Mouse (Mus musculus) forebrain, postnatal 0 days (tissue): Measurements from ENCODE around the gene Nfib. TPM values are rescaled to one million over a fixed set of nuclear protein-coding genes. Genes with fewer than 3 reads are reported as not detected.

Experiments used
- ATAC-seq: fragments of 200-750 bp; cut with Nextera tagmentation; 2 replicates; pipeline ENCODE4 v1.8.0; 2017; ENCODE audit warnings: mild to moderate bottlenecking, moderate library complexity
- DNase-seq: peaks from one replicate; pipeline ENCODE4 v3.0.0-alpha.2; 2015
- H3K27ac ChIP-seq: fragments of 300-500 bp; sonication (generic); 2 replicates; pipeline ENCODE4 v1.5.1; 2014; ENCODE audit warnings: low read depth, mild to moderate bottlenecking, antibody characterized with exemption, low read length, moderate library complexity, mixed read lengths
- H3K27me3 ChIP-seq: fragments of 300-500 bp; sonication (generic); 2 replicates; pipeline ENCODE4 v1.6.1; 2014; ENCODE audit warnings: mild to moderate bottlenecking, low read length, mixed read lengths; ENCODE audit not compliant: insufficient read depth
- H3K36me3 ChIP-seq: fragments of 300-500 bp; sonication (generic); 2 replicates; pipeline ENCODE4 v1.6.1; 2014; ENCODE audit warnings: mild to moderate bottlenecking, moderate library complexity; ENCODE audit not compliant: insufficient read depth
- H3K4me1 ChIP-seq: fragments of 300-500 bp; sonication (generic); 2 replicates; pipeline ENCODE4 v1.6.1; 2014; ENCODE audit warnings: antibody characterized with exemption; ENCODE audit not compliant: insufficient read depth
- H3K4me2 ChIP-seq: fragments of 300-500 bp; sonication (generic); 2 replicates; pipeline ENCODE4 v1.6.1; 2014; ENCODE audit warnings: low read depth, mild to moderate bottlenecking, moderate library complexity
- H3K4me3 ChIP-seq: fragments of 300-500 bp; sonication (generic); 2 replicates; pipeline ENCODE4 v1.5.1; 2014; ENCODE audit warnings: low read depth, low read length, mixed read lengths
- H3K9ac ChIP-seq: fragments of 300-500 bp; sonication (generic); 2 replicates; pipeline ENCODE4 v1.6.1; 2014; ENCODE audit warnings: mild to moderate bottlenecking
- H3K9me3 ChIP-seq: fragments of 300-500 bp; sonication (generic); 2 replicates; pipeline ENCODE4 v1.6.1; 2016; ENCODE audit warnings: low read length
- CTCF ChIP-seq: sonication (generic); IDR thresholded peaks from 2 replicates; pipeline ENCODE4 v1.5.1; 2016; ENCODE audit warnings: antibody characterized with exemption, control low read depth, low read depth
- WGBS: fragments of 180-500 bp; shearing (Covaris S2); extraction: QIAGEN DNeasy Blood & Tissue Kit; methylation state at CpG from one replicate; pipeline ENCODE4 v1.1.7; 2014; 5-methylcytosine and 5-hydroxymethylcytosine counted together
- polyA plus RNA-seq: library from polyadenylated mRNA; unstranded; fragments of >200 nt; fragmentation: Nextera tagmentation; extraction: Ambion mirVana; gene quantifications from 2 replicates; pipeline ENCODE4 v1.2.1, GENCODE M21; 2015
- total RNA-seq: library from RNA; depleted of rRNA; stranded (reverse); fragments of >200 nt; gene quantifications from 2 replicates; pipeline ENCODE4 v1.2.3, GENCODE M21; 2014

Nfib gene
- total and polyA plus RNA-seq, 2 experiments from 2014 or later: 69.0 to 135 TPM

DNA sequence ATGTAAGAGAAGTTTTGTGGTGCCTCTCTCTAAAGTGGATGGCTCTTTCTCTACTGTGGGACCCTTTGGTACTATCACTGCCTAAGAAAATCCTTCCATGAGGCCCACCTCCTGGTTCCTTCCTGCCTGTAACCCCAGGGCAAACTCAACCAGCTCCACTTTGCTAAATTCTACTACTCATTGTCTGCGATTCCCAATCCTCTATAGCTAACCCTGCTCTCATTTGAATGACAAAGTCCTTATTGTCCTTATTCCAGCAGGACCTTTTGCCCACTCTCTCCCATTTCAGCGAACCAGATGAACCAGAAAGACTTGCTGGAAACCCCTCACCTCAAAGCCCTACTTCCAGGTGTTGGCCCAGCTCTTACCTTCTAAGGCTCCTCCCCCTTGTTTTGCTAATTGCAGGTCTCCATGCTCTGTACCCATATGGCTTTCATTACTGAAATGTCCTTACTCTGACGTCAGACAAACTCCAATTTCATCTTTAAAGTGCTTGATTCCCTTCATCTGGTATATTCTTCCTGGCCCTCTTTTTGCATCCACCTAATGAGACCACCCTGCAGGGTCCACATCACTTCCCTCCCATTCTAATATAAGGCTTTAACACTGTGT, 304.0 kb downstream of the Nfib start:
- peaks cover 12% of the 10 kb centered on the region for H3K4me1 ChIP-seq
- 18% methylated on average over 3 of the region's 3 CpGs for WGBS

GRCm38 (mm10) chr4:82400536-82400935, 305.0 kb downstream of the Nfib start:
- ATAC-seq (no peak), DNase-seq (no peak)
- Histone ChIP-seq H3K27ac (no peak overlapping the region), H3K27me3 (no peaks in the 10 kb centered on the region), H3K4me3 (no peak overlapping the region), H3K9ac (no peak overlapping the region), H3K9me3 (no peaks in the 10 kb centered on the region), H3K4me2 (0 out of 2 replicates have a peak overlapping the region, but pooled peaks have one; percentile 2), H3K36me3 (no peaks in the 10 kb centered on the region), H3K4me1 (peaks cover 12% of the 10 kb centered on the region)
- TF ChIP-seq CTCF: no peak
- 16% methylated on average over 5 of the region's 5 CpGs for WGBS

More for the DNA sequence above, 304.0 kb downstream of the Nfib start:
- Histone ChIP-seq H3K9me3 (no peaks in the 10 kb centered on the region), H3K27me3 (no peaks in the 10 kb centered on the region), H3K4me3 (no peak overlapping the region), H3K9ac (no peak overlapping the region), H3K4me2 (no peak overlapping the region), H3K27ac (no peak overlapping the region), H3K36me3 (no peaks in the 10 kb centered on the region)
- DNase-seq (no peak), ATAC-seq (no peak)
- TF ChIP-seq CTCF: no peak

- Histone ChIP-seq H3K4me3 (no peak overlapping the region), H3K27me3 (no peaks in the 10 kb centered on the region), H3K9me3 (no peaks in the 10 kb centered on the region), H3K36me3 (no peaks in the 10 kb centered on the region), H3K4me1 (peaks cover 12% of the 10 kb centered on the region), H3K27ac (peak overlapping the region; percentile 21; the same call in 1 of the 2 replicates), H3K9ac (no peak overlapping the region), H3K4me2 (peak overlapping the region; percentile 2; the same call in 1 of the 2 replicates)
- no peak for TF ChIP-seq CTCF
- ATAC-seq (peak; percentile 65), DNase-seq (peak; percentile 55)
- 37% methylated on average over 11 of the region's 11 CpGs for WGBS
These were observed 305.9 kb downstream of the Nfib start for GRCm38 (mm10) chr4:82399406-82400380.

DNA sequence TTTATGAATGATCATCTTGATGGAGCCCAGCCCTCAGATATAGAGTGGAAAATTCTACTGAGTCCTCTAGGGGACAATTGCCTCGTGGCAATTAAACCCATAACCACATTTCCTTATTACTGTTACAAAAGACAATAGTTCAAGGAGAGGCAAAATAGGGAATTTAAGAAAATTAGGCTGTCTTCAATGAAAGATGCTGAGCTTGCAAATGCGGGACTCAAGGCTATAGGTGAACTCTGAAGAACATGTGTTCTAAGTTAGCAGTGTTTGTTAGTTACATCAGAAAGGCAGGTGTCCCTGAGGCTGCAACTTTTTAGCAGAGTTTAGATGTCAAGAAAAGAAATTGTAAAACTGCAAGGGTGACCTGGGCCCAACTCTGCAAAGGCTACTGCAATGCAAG, 307.3 kb downstream of the Nfib start:
- H3K4me3 ChIP-seq: no peak overlapping the region
- no peak for ATAC-seq
- no peak for TF ChIP-seq CTCF
- H3K4me2 ChIP-seq: no peak overlapping the region
- no peaks in the 10 kb centered on the region for H3K36me3 ChIP-seq
- no peaks in the 10 kb centered on the region for H3K9me3 ChIP-seq
- H3K9ac ChIP-seq: no peak overlapping the region
- no peak for DNase-seq
- H3K27ac ChIP-seq: no peak overlapping the region
- 85% methylated on average over 2 of the region's 2 CpGs for WGBS
- H3K4me1 ChIP-seq: peaks cover 7% of the 10 kb centered on the region
- no peaks in the 10 kb centered on the region for H3K27me3 ChIP-seq

DNA sequence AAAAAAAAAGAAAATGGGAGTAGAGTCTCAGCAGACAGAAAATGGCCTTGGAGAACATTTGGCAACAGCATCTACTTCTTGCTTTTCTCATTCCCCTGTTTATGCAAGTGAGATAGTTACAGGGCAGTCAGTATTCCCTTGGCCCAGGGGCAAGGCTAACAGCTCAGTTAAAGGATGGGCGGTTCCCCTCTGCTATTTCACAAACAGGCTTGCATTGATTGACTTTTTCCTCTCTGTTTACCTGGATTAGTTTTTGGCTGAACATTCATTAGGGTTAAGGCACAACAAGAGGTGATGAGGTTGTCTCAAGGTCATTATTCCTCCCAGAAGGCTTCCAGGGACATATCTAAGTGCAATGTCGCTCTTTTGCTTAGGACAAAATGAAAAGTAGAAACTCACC, 308.7 kb downstream of the Nfib start:
- ATAC-seq: no peak
- Histone ChIP-seq H3K9ac (no peak overlapping the region), H3K4me3 (no peak overlapping the region), H3K4me2 (no peak overlapping the region), H3K4me1 (peaks cover 13% of the 10 kb centered on the region), H3K27ac (no peak overlapping the region), H3K27me3 (no peaks in the 10 kb centered on the region), H3K36me3 (no peaks in the 10 kb centered on the region), H3K9me3 (no peaks in the 10 kb centered on the region)
- WGBS: 79% methylated on average over 2 of the region's 2 CpGs
- TF ChIP-seq CTCF: no peak
- DNase-seq: no peak

DNA sequence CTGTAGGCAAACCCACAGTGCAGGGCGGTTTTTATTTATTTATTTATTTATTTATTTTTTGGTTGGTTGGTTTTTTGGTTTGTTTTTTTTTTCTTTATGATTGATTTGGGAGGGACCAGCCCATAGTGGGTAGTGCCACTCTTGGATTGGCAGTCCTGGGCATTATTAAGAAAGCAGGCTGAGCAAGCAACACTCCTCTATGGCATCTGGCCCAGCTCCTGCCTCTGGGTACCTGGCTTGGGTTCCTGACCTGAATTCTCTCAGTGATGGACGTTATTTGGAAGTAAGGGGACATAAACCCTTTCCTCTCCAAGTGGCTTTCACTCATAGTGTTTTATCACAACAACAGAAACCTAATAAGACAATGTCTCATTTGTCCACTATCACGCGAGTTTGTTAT, 309.5 kb downstream of the Nfib start:
- no peak for TF ChIP-seq CTCF
- Histone ChIP-seq H3K36me3 (no peaks in the 10 kb centered on the region), H3K4me2 (no peak overlapping the region), H3K9ac (no peak overlapping the region), H3K27ac (no peak overlapping the region), H3K4me1 (peaks cover 19% of the 10 kb centered on the region), H3K9me3 (no peaks in the 10 kb centered on the region), H3K27me3 (no peaks in the 10 kb centered on the region), H3K4me3 (no peak overlapping the region)
- DNase-seq (no peak), ATAC-seq (no peak)
- 61% methylated on average over 4 of the region's 4 CpGs for WGBS

DNA sequence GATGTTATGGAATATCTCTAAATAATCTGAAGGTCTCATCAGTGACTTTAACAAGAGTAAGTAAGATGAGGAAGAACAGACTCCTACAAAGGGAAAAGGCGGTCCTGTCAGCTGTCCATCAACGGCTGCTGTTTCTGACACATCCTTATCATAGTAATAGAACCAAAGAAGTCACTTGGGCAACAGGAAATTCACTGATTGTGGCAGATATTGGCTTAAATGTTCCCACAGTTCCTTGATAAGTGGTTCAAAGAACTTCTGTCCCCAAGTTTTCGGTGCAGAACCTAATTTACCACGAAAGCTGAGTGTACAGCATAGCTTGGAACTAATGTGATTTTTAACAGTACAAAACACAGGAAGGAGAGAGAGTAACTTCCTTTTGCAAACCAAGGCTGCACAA, 311.2 kb downstream of the Nfib start:
- Histone ChIP-seq H3K27ac (no peak overlapping the region), H3K4me2 (no peak overlapping the region), H3K4me1 (peaks cover 16% of the 10 kb centered on the region), H3K9ac (no peak overlapping the region), H3K36me3 (no peaks in the 10 kb centered on the region), H3K27me3 (no peaks in the 10 kb centered on the region), H3K9me3 (no peaks in the 10 kb centered on the region), H3K4me3 (no peak overlapping the region)
- TF ChIP-seq CTCF: no peak
- ATAC-seq (no peak), DNase-seq (no peak)
- WGBS: 86% methylated on average over 4 of the region's 4 CpGs
